Mouse (Mus musculus) myocyte (in vitro differentiated cells): Measurements from ENCODE around the gene Sipa1l1. TPM values are rescaled to one million over a fixed set of nuclear protein-coding genes. Genes with fewer than 3 reads are reported as not detected.
A peak's percentile ranks its signal among the peaks of the same experiment; 100 is the strongest.

Source experiments
- H3K27me3 ChIP-seq: one replicate; pipeline ENCODE4 v1.6.1; 2011; ENCODE audit not compliant: control insufficient read depth, insufficient read depth, insufficient read length
- H3K36me3 ChIP-seq: one replicate; pipeline ENCODE4 v1.6.1; 2011; ENCODE audit not compliant: control insufficient read depth, insufficient read depth
- H3K4me2 ChIP-seq: one replicate; pipeline ENCODE4 v1.6.1; 2011; ENCODE audit warnings: low read depth, control low read depth
- H3K4me3 ChIP-seq: one replicate; pipeline ENCODE4 v1.5.1; 2011; ENCODE audit warnings: mild to moderate bottlenecking, control low read depth, moderate library complexity
- H3K79me2 ChIP-seq: one replicate; pipeline ENCODE4 v1.6.1; 2011; ENCODE audit not compliant: control insufficient read depth, insufficient read depth
- H3ac ChIP-seq: one replicate; pipeline ENCODE4 v1.6.1; 2011; ENCODE audit not compliant: control insufficient read depth, insufficient read length
- CEBPB ChIP-seq: IDR thresholded peaks from 2 replicates; pipeline ENCODE4 v1.6.1; 2011; ENCODE audit warnings: mild to moderate bottlenecking, moderate library complexity; ENCODE audit not compliant: poor library complexity, insufficient read depth, severe bottlenecking
- E2F4 ChIP-seq: IDR thresholded peaks from one replicate; pipeline ENCODE4 v1.6.1; 2011; ENCODE audit warnings: mild to moderate bottlenecking, control low read depth, moderate library complexity; ENCODE audit not compliant: insufficient read depth
- MAX ChIP-seq: IDR thresholded peaks from one replicate; pipeline ENCODE4 v1.6.1; 2011; ENCODE audit warnings: low read depth, mild to moderate bottlenecking, control low read depth
- MYOD1 ChIP-seq, 3 experiments: IDR thresholded peaks; one replicate each; pipeline ENCODE4 v1.6.1; 2011; ENCODE audit warnings: control low read depth in 2 of 3, low read depth in 2 of 3, mild to moderate bottlenecking in 2 of 3, moderate library complexity in 1 of 3; ENCODE audit not compliant: insufficient read length in 2 of 3, control insufficient read depth in 1 of 3
- MYOG ChIP-seq, 3 experiments: IDR thresholded peaks; one replicate each; pipeline ENCODE4 v1.6.1; 2011; ENCODE audit warnings: control low read depth in 2 of 3, low read depth in 2 of 3, mild to moderate bottlenecking in 2 of 3; ENCODE audit not compliant: insufficient read length in 2 of 3, control insufficient read depth in 1 of 3, insufficient read depth in 1 of 3
- POLR2A ChIP-seq: IDR thresholded peaks from one replicate; pipeline ENCODE4 v1.6.1; 2011; ENCODE audit warnings: low read depth, mild to moderate bottlenecking, control low read depth, moderate library complexity; ENCODE audit not compliant: insufficient read length
- POLR2AphosphoS2 ChIP-seq: IDR thresholded peaks from one replicate; pipeline ENCODE4 v1.6.1; 2011; ENCODE audit warnings: low read depth, control low read depth; ENCODE audit not compliant: insufficient read length
- REST ChIP-seq: IDR thresholded peaks from one replicate; pipeline ENCODE4 v1.6.1; 2011; ENCODE audit warnings: mild to moderate bottlenecking, control low read depth, moderate library complexity; ENCODE audit not compliant: insufficient read depth, insufficient read length
- SRF ChIP-seq: IDR thresholded peaks from one replicate; pipeline ENCODE4 v1.6.1; 2011; ENCODE audit warnings: low read depth; ENCODE audit not compliant: control insufficient read depth, insufficient read length
- TCF12 ChIP-seq: IDR thresholded peaks from one replicate; pipeline ENCODE4 v1.6.1; 2011; ENCODE audit warnings: mild to moderate bottlenecking, control low read depth; ENCODE audit not compliant: poor library complexity, insufficient read depth, severe bottlenecking
- TCF3 ChIP-seq: IDR thresholded peaks from one replicate; pipeline ENCODE4 v1.6.1; 2011; ENCODE audit warnings: low read depth, control low read depth; ENCODE audit not compliant: insufficient read length
- USF1 ChIP-seq: IDR thresholded peaks from one replicate; pipeline ENCODE4 v1.6.1; 2011; ENCODE audit warnings: low read depth, mild to moderate bottlenecking, control low read depth, moderate library complexity
- polyA plus RNA-seq: library from polyadenylated mRNA; unstranded; fragments of >200 nt; fragmentation: generic; extraction: Trizol; gene quantifications from one replicate; pipeline ENCODE4 v1.2.1, GENCODE M21; 2012; ENCODE audit warnings: missing spikeins

Gene Sipa1l1
- polyA plus RNA-seq, 1 experiment: 22.5 TPM

DNA sequence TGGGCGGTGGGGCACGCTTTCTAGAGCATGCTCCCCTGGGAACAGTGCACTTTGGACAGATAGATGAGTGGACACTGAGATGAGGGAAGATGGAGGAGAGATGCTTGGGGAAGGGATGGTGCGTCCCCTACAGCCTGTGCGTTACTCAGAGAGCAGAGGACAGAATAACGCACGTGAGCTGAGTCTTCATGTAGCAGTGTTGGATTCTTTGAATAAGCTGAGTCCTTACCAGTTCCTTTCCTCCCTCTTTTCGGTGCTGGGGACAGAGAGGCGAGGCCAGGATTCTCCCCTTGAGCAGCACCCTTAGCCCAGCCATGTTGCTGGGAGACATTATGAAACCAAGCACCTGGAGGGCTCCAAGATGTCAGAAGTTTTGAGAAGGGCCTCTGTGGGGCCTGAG, 152.3 kb downstream of the Sipa1l1 start:
- Histone ChIP-seq H3K4me2 (no peak overlapping the region), H3K36me3 (no peaks in the 10 kb centered on the region), H3K79me2 (peaks cover 7% of the 10 kb centered on the region), H3K27me3 (no peaks in the 10 kb centered on the region), H3ac (no peak overlapping the region), H3K4me3 (no peak overlapping the region)
- no peak for TF ChIP-seq REST
- no peak for TF ChIP-seq CEBPB
- TF ChIP-seq SRF: no peak
- no peak for TF ChIP-seq POLR2AphosphoS2
- TF ChIP-seq MAX: no peak
- no peak for TF ChIP-seq POLR2A
- no peak for TF ChIP-seq MYOD1 (IDR thresholded peaks at IDR 0.05; ENCODE audit: control insufficient read depth in 1 of 3, insufficient read length in 2 of 3, low read depth in 2 of 3)
- TF ChIP-seq TCF12: no peak
- no peak for TF ChIP-seq MYOG (IDR thresholded peaks at IDR 0.05; ENCODE audit: control insufficient read depth in 1 of 3, insufficient read depth in 1 of 3, insufficient read length in 2 of 3, low read depth in 2 of 3)
- no peak for TF ChIP-seq TCF3
- no peak for TF ChIP-seq E2F4
- no peak for TF ChIP-seq USF1

DNA sequence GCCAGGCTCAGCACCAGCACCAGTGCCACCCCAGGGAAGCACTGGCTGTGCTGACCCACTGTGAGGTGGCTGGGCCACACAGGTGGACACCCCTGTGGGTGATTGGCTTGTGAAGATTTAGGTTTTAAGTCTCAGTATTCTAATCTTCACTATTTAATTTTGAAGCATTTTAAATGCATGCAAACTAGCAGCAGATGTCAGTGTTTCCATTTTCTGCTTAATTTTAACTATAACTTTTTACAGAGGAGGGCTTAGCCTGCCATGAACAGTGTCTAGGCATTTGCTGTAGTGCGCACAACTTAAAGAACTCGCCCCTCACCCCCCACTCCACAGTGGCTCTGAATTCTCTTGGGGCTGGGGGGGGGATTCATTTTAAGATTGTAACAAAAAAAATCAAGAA, 152.7 kb downstream of the Sipa1l1 start:
- TF ChIP-seq E2F4 (no peak), MYOG (IDR thresholded peaks at IDR 0.05; ENCODE audit: control insufficient read depth in 1 of 3, insufficient read depth in 1 of 3, insufficient read length in 2 of 3, low read depth in 2 of 3) (no peak), REST (no peak), TCF3 (no peak), SRF (no peak), MAX (no peak)
- Histone ChIP-seq H3K4me2 (no peak overlapping the region), H3ac (no peak overlapping the region), H3K79me2 (peaks cover 7% of the 10 kb centered on the region), H3K36me3 (no peaks in the 10 kb centered on the region), H3K4me3 (no peak overlapping the region), H3K27me3 (no peaks in the 10 kb centered on the region)

DNA sequence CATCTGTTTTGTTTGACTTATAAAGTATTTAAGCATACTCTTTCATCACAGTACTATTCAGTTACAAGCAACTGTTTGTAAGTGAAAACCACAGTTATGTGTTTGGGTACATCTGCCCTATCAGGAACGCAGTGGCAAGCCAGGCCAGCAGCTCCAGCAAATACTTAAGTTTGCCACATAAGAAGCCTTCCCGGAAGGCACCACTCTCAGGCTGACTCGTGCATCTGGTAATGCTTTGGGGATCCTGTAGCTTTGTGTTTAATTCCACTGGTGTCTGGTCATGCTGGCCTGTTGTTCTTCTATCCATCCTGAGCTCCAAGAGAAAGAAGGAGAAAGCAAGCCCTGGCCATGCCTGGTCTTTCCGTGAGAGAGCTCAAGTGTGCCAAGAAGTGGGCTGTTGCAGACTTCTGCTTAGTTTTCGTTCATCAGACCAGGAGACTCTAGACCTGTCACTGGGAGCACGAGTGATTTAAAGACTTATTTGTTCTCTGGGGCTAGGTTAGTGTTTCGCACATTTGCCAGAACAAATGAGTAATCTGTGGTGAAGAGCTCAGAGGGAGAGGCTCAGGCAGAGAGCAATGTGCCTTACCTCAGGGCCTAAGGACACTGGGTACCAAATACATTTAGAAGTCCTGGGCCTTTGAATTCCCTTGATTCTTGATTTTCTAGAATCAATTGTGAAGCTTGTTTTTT, 153.8 kb downstream of the Sipa1l1 start:
- Histone ChIP-seq H3K79me2 (peaks cover 7% of the 10 kb centered on the region), H3K4me3 (no peak overlapping the region), H3K4me2 (peak overlapping the region; percentile 69), H3ac (no peak overlapping the region), H3K36me3 (no peaks in the 10 kb centered on the region), H3K27me3 (no peaks in the 10 kb centered on the region)
- TF ChIP-seq MYOG (IDR thresholded peaks at IDR 0.05; ENCODE audit: control insufficient read depth in 1 of 3, insufficient read depth in 1 of 3, insufficient read length in 2 of 3, low read depth in 2 of 3): peak in 2 of 3 experiments; percentile 49 to 77
- TF ChIP-seq MYOD1 (IDR thresholded peaks at IDR 0.05; ENCODE audit: control insufficient read depth in 1 of 3, insufficient read length in 2 of 3, low read depth in 2 of 3): peak in 2 of 3 experiments; percentile 21 to 69
- TF ChIP-seq SRF: no peak
- TF ChIP-seq REST: no peak
- no peak for TF ChIP-seq TCF12
- TF ChIP-seq MAX: no peak
- peak; percentile 32; the same call in 1 of the 2 replicates for TF ChIP-seq CEBPB
- peak; percentile 27 for TF ChIP-seq TCF3
- no peak for TF ChIP-seq E2F4
- no peak for TF ChIP-seq POLR2A
- TF ChIP-seq USF1: no peak
- no peak for TF ChIP-seq POLR2AphosphoS2

DNA sequence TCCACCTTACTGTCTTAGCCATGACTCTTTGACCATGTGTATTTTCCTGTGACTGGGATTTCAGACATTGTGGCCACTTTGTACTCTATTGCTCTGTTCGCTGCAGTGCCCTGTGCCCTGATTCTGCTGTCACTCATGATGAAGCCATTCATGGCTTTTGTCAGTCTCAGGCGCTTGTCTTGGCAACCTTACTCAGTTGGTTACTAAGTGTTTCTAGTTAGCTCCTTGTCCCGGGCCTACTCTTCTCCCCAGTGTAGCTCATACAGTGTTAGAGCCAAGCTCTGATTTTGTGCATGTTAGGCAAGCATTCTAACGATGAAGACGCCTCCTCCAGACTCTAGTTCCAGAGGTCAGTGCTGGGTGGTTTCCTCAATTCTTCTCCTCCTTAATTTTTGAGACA, 155.5 kb downstream of the Sipa1l1 start:
- Histone ChIP-seq H3K27me3 (no peaks in the 10 kb centered on the region), H3ac (no peak overlapping the region), H3K4me2 (no peak overlapping the region), H3K36me3 (no peaks in the 10 kb centered on the region), H3K4me3 (no peak overlapping the region), H3K79me2 (peaks cover 7% of the 10 kb centered on the region)
- TF ChIP-seq E2F4 (no peak), SRF (no peak), TCF3 (no peak), REST (no peak), MAX (no peak), CEBPB (no peak), TCF12 (no peak), MYOD1 (IDR thresholded peaks at IDR 0.05; ENCODE audit: control insufficient read depth in 1 of 3, insufficient read length in 2 of 3, low read depth in 2 of 3) (no peak), USF1 (no peak), MYOG (IDR thresholded peaks at IDR 0.05; ENCODE audit: control insufficient read depth in 1 of 3, insufficient read depth in 1 of 3, insufficient read length in 2 of 3, low read depth in 2 of 3) (no peak), POLR2A (no peak), POLR2AphosphoS2 (no peak)
